In the genomic region with DNA sequence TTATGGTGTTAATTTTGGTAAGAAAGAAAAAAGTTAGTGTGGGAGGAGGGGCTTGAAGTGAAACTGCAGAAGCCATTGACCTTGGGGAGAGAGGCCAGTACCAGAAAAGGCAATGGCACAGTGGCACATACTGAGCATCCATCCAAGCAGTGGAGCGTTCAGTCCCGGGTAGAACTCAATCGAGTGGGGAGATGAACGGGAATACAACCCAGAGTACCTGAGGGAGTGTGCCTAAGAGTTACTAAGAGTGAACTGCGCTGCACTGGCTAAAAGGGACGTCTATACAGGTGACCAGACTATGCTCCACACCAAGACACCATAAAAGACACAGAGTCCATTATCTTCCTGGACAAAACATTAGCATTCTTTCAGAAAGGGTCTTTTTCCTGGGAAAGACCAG, we compare ENCODE assay signal across 20 mouse cellular contexts.
DNase-seq lines count a peak whose midpoint lies in the region; ATAC-seq lines count a peak whose summit lies in the region.
"Had no signal": no experiment of that assay in that cellular context is flagged by ENCODE, and none has a peak within 500 bp of the region (broad histone marks: within the 10 kb centered on the region; RNA-seq: fewer than 3 reads in every experiment).

No protein-coding gene starts in this region.

- no peak overlapping the region for H3K9ac ChIP-seq in midbrain, embryonic 11.5 days (ENCODE audit: low read length)
- no peak overlapping the region for H3K9ac ChIP-seq in midbrain, embryonic 15.5 days
- H3K9ac ChIP-seq: forebrain, postnatal 0 days; lung, embryonic 14.5 days had no signal

- intact Hi-C loops in heart, postnatal 25 days (cut with DNase I), result no loop called here

- no peak overlapping the region for H3K4me3 ChIP-seq in heart, embryonic 10.5 days
- no peak overlapping the region for H3K4me3 ChIP-seq in midbrain, embryonic 11.5 days (ENCODE audit: low read depth, low read length)
- H3K4me3 ChIP-seq in midbrain, embryonic 10.5 days, result no peak overlapping the region
- H3K4me3 ChIP-seq in embryonic facial prominence, embryonic 10.5 days, result no peak overlapping the region
- H3K4me3 ChIP-seq in midbrain, embryonic 15.5 days, result no peak overlapping the region

- H3K4me1 ChIP-seq in heart, embryonic 10.5 days, result peaks cover 28% of the 10 kb centered on the region
- peaks cover 5% of the 10 kb centered on the region; the same call in 1 of the 2 replicates for H3K4me1 ChIP-seq in midbrain, embryonic 11.5 days (ENCODE audit: control insufficient read depth, insufficient read depth, low read length)
- H3K4me1 ChIP-seq in midbrain, embryonic 10.5 days, result peaks cover 31% of the 10 kb centered on the region
- peaks cover 57% of the 10 kb centered on the region for H3K4me1 ChIP-seq in embryonic facial prominence, embryonic 10.5 days
- H3K4me1 ChIP-seq in midbrain, embryonic 15.5 days, result peaks cover 37% of the 10 kb centered on the region

- no peak for ATAC-seq in midbrain, embryonic 11.5 days (ENCODE audit: low FRiP score)
- no peak for ATAC-seq in midbrain, embryonic 15.5 days (replicated peaks)
- ATAC-seq: activated CD4-positive, CD25-positive, alpha-beta regulatory T cell, adult 4 months; forebrain, postnatal 0 days; intestine, embryonic 16.5 days; Patski had no signal

- H3K36me3 ChIP-seq in heart, embryonic 10.5 days, result peaks cover 13% of the 10 kb centered on the region; the same call in 1 of the 2 replicates
- no peaks in the 10 kb centered on the region for H3K36me3 ChIP-seq in midbrain, embryonic 11.5 days (ENCODE audit: control insufficient read depth, insufficient read depth, low read length)
- no peaks in the 10 kb centered on the region for H3K36me3 ChIP-seq in midbrain, embryonic 10.5 days
- peaks cover 15% of the 10 kb centered on the region for H3K36me3 ChIP-seq in embryonic facial prominence, embryonic 10.5 days (replicated peaks)
- H3K36me3 ChIP-seq in midbrain, embryonic 15.5 days (replicated peaks), result no peaks in the 10 kb centered on the region

- no peaks in the 10 kb centered on the region for H3K27me3 ChIP-seq in heart, embryonic 10.5 days (ENCODE audit: insufficient read depth, poor library complexity, severe bottlenecking)
- H3K27me3 ChIP-seq in midbrain, embryonic 11.5 days (ENCODE audit: control insufficient read depth, insufficient read depth, low read length), result no peaks in the 10 kb centered on the region
- no peaks in the 10 kb centered on the region for H3K27me3 ChIP-seq in midbrain, embryonic 10.5 days (ENCODE audit: low read depth, poor library complexity, severe bottlenecking)
- no peaks in the 10 kb centered on the region for H3K27me3 ChIP-seq in embryonic facial prominence, embryonic 10.5 days (replicated peaks; ENCODE audit: low read depth, poor library complexity, severe bottlenecking)
- no peaks in the 10 kb centered on the region for H3K27me3 ChIP-seq in midbrain, embryonic 15.5 days (replicated peaks)
- H3K27me3 ChIP-seq: Patski had no signal

- H3K4me2 ChIP-seq in midbrain, embryonic 11.5 days, result no peak overlapping the region
- no peak overlapping the region for H3K4me2 ChIP-seq in midbrain, embryonic 15.5 days
- H3K4me2 ChIP-seq: lung, embryonic 14.5 days had no signal

- WGBS in heart, embryonic 10.5 days, result 90% methylated on average over 6 of the region's 6 CpGs
- WGBS in midbrain, embryonic 11.5 days, result 79% methylated on average over 6 of the region's 6 CpGs
- 88% methylated on average over 6 of the region's 6 CpGs for WGBS in midbrain, embryonic 10.5 days
- 85% methylated on average over 6 of the region's 6 CpGs for WGBS in embryonic facial prominence, embryonic 10.5 days
- WGBS in midbrain, embryonic 15.5 days, result 86% methylated on average over 6 of the region's 6 CpGs

- H3K9me3 ChIP-seq in heart, embryonic 10.5 days, result no peaks in the 10 kb centered on the region
- H3K9me3 ChIP-seq in midbrain, embryonic 11.5 days (ENCODE audit: control insufficient read depth, low read length), result no peaks in the 10 kb centered on the region
- H3K9me3 ChIP-seq in midbrain, embryonic 10.5 days (replicated peaks), result no peaks in the 10 kb centered on the region
- H3K9me3 ChIP-seq in embryonic facial prominence, embryonic 10.5 days, result no peaks in the 10 kb centered on the region
- H3K9me3 ChIP-seq in midbrain, embryonic 15.5 days, result no peaks in the 10 kb centered on the region

- no peak overlapping the region; the same call in 1 of the 2 replicates for H3K27ac ChIP-seq in heart, embryonic 10.5 days
- H3K27ac ChIP-seq in midbrain, embryonic 11.5 days (ENCODE audit: low read depth, low read length), result no peak overlapping the region
- no peak overlapping the region for H3K27ac ChIP-seq in midbrain, embryonic 10.5 days (replicated peaks)
- no peak overlapping the region for H3K27ac ChIP-seq in embryonic facial prominence, embryonic 10.5 days (replicated peaks)
- H3K27ac ChIP-seq in midbrain, embryonic 15.5 days, result peak overlapping the region; percentile 72; the same call in 1 of the 2 replicates
- H3K27ac ChIP-seq: kidney, postnatal 0 days; macrophage had no signal

- DNase-seq in heart, embryonic 10.5 days (ENCODE audit: low spot score), result peak; percentile 66
- DNase-seq in heart, postnatal 25 days (ENCODE audit: low spot score), result no peak
- DNase-seq in midbrain, embryonic 11.5 days (ENCODE audit: low spot score, missing footprints), result peak; percentile 17
- no peak for DNase-seq in midbrain, embryonic 10.5 days (ENCODE audit: low spot score)
- DNase-seq in embryonic facial prominence, embryonic 10.5 days (ENCODE audit: low spot score), result peak; percentile 4
- DNase-seq in cerebellum, postnatal 4 days (ENCODE audit: low spot score in 2 of 2), result no peak
- no peak for DNase-seq in thymus, postnatal 4 days
- DNase-seq: adrenal gland, postnatal 14 days; cerebellum, adult 9-10 months; embryo, embryonic 11 days; forebrain, postnatal 0 days; heart, postnatal 14 days; left cerebral cortex, postnatal 4 days; lung, embryonic 14.5 days had no signal

Comparison
In these comparisons a context has a peak if more than half of its experiments do, and no peak if none do; other contexts are left out.
1. DNase-seq: peak in heart, embryonic 10.5 days (single experiment), midbrain, embryonic 11.5 days (single experiment) and embryonic facial prominence, embryonic 10.5 days (single experiment); none in heart, postnatal 25 days (single experiment), midbrain, embryonic 10.5 days (single experiment), cerebellum, postnatal 4 days (0 of 2) and thymus, postnatal 4 days (single experiment).